Mouse (Mus musculus) embryonic stem cell, embryonic (primary cell): ENCODE measurements at regions not wholly inside any gene's neighbourhood (a gene's known extent, or its start where the extent isn't known, plus 50 kb on each side); places are given as distances from the start of the nearest gene placed in this dataset.

Experiments used
- CTCF ChIA-PET, 4 experiments: fragments of 300-600 bp in 2 of 4; fragments of 350-600 bp in 2 of 4; sonication (Branson Sonifier 250); formaldehyde crosslinking; loops; one replicate each; lab custom pipeline; 2022; ENCODE audit warnings: inconsistent platforms in 2 of 4; lab: Charles Lee
- POLR2A ChIA-PET, 4 experiments: fragments of 300-600 bp in 2 of 4; fragments of 350-600 bp in 2 of 4; sonication (Branson Sonifier 250); formaldehyde crosslinking; loops; one replicate each; lab custom pipeline; 2022; ENCODE audit warnings: antibody characterized with exemption in 4 of 4, inconsistent platforms in 1 of 4; lab: Charles Lee

DNA sequence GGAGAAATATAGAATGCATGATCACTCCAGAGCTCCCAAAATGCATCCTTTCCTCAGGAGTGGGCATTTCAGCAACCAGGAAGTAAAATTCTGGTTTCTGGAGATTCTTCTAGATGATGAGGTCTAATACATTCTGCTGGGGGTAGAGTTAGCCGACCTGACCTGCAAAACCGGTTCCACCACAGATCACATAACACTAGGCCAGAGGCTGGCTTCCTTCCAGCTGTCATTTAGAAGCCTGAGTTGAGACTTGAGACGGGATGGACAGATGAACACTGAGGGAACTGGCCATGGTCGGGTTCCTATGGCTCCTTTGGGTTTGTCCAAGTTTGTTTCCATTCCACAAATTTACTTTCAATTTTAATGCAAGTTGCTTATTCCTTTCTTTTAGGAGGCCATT is 62.6 kb upstream of the Phactr1 start:
- POLR2A ChIA-PET, result interaction anchor here in 1 of 4 experiments (1.4 kb wide), 1 partner anchor 9 kb away, joined by 3 read pairs; no protein-coding TSS in a partner anchor
- CTCF ChIA-PET, result interaction anchor here in 1 of 4 experiments (0.6 kb wide), 1 partner anchor 52 kb away, joined by 3 read pairs; no protein-coding TSS in a partner anchor

DNA sequence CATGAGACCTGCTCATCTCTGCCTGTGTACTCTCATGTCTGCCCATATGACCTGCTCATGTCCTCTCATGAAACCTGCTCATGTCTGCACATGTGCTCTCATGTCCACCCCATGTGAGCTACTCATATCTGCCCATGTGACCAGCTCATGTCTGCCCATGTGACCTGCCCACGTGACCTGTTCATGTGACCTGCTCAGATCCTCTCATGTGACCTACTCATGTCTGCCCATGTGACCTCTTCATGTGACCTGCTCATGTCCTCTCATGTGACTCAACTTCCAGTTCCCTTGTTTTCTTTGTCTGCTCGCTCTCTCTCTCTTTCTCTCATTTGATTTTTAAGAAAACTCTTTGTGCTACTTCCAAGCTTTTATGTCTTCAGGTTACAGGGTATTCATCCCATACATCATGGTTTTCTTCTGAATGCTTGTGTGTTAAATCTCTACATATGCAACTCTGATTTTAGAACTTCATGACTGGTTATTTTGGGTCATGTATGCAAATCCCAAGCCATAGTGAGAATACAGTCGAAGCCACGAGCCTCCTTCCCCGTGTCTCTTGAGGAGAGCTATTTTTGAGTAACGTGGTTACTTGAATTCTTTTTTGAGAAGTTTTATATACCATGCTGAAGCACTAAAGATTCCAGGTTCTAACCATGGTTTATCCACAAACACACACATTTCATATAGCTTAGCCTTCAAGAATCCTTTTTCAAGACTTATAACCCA is 60.7 kb upstream of the Phactr1 start:
- ChIA-PET POLR2A (no interaction called here), CTCF (interaction anchor here in 3 of 4 experiments (0.7 to 1.2 kb wide), 3 partner anchors 44 to 551 kb away, joined by 3 read pairs; no protein-coding TSS in a partner anchor)

DNA sequence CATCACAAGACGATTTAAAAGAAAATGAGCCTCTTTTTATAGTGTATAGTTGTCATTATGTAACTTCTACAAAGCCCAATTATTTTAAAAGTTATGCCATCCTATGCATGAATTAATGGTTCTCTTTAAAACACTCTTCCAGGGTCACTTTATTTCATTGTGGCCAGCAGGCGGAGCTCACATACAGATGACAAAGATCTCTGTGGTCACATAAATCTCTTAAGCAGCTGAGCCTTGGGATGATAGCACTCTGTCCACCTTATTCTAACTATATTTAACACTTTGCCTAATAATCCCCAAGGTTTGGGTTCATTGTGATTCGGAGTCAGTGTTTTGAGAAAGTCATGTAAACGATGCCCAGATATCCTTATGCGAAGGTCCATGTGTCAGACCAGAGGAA is 56.9 kb upstream of the Phactr1 start:
- ChIA-PET CTCF (interaction anchor here in 3 of 4 experiments (1.0 to 1.2 kb wide), 5 partner anchors 165 to 172 kb away, joined by 3 to 5 read pairs (median 5); no protein-coding TSS in a partner anchor), POLR2A (no interaction called here)
